Mouse (Mus musculus) neutrophil, adult 59 days (primary cell): ENCODE data around the gene Apoe. TPM values are rescaled to one million over a fixed set of nuclear protein-coding genes. Genes with fewer than 3 reads are reported as not detected.

Experiments used
- total RNA-seq, 2 experiments: library from RNA; stranded (reverse); gene quantifications; 1 replicate in 1 of 2; 2 replicates in 1 of 2; pipeline ENCODE4 v1.2.4; 2023

The Apoe gene
- total RNA-seq, result 10 to 100 TPM; 61.2 to 81.9 TPM

DNA sequence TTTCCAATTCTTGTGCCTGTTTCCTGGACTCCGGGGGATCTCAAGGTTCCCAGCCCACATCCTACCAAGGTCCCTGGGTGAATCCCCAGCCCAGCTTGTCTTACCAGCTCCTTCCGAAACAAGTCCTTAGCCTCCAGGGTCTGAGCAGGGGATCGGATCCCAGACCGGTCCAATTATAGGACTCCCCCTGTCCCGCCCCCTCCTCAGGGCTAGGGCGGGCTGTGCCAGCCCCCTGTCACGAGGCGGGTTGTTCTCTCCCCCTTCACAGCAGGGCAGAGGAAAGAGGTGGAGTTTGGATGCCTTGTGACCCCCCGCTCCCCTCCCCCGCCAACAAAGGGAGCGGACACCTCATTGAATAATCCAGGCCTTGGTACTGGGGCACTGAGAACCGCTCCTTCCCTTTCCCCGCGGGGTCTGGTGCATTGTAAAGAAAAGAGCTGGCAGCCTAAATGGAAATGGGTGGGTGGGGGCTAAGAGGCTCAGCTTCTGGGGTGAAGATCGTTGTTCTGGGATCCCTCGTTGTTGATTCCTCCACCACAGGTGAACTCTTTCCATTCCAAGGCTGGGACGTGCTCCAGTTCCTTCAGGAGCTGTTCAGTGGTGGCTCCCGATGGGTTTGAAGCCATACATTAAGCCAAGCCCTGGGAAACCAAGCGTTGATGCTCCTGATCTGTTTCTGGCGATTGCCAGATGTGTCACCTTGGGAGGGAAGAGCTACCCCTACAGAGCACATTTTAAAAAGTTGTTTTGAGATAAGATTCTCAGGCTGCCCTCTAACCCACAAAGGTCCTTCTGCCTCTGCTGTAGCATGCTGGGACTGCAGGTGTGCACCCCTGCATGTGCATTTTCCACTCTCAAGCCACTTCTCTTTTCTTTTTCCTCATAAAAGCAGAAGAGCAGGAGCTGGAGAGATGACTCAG, at the start of gene Apoe:
Gene Apoe (minus strand): TSS at position 282 of the 920 bp plus-strand sequence.

DNA sequence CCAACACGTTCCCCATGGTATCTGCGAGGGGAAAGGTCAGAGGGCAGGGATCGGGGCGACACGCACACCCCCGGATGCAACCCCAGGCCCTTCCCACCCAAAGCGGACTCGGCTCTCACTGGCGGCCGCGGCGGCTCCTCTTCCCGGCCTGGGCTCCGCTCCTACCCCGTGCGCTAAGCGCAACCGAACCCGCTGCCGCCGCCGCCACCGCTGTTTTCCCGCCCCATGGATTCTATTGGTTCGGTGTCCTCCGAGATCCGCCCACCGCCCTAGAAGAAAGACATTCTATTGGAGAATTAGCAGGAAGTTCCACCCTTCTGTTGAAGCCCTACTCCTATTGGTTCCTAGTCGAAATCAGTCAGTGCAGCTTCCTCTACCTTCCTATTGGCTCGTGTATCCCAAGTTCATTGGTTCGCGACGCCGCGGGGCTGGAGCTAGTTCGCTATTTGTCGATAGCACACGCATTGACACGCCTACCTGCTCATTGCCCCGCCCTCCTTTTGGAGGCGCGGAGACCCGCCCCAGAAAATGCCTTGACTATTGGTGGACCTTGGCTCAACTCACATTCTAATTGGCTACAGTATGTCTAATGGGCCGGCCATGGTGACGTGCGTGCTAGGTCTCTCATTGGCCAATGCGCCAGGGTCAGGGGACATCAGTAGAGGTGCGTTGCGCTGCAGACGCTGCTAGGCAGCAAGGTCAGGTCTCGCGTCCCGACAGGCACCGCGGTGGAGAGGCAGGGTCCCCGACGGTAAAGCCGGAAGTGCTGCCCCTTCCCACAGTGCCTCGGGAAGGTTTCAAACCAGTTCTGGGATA, 16.5 kb upstream of the Apoe start, which contains the start of gene Tomm40:
Gene Tomm40 (minus strand): TSS at position 200 of the 816 bp plus-strand sequence.

DNA sequence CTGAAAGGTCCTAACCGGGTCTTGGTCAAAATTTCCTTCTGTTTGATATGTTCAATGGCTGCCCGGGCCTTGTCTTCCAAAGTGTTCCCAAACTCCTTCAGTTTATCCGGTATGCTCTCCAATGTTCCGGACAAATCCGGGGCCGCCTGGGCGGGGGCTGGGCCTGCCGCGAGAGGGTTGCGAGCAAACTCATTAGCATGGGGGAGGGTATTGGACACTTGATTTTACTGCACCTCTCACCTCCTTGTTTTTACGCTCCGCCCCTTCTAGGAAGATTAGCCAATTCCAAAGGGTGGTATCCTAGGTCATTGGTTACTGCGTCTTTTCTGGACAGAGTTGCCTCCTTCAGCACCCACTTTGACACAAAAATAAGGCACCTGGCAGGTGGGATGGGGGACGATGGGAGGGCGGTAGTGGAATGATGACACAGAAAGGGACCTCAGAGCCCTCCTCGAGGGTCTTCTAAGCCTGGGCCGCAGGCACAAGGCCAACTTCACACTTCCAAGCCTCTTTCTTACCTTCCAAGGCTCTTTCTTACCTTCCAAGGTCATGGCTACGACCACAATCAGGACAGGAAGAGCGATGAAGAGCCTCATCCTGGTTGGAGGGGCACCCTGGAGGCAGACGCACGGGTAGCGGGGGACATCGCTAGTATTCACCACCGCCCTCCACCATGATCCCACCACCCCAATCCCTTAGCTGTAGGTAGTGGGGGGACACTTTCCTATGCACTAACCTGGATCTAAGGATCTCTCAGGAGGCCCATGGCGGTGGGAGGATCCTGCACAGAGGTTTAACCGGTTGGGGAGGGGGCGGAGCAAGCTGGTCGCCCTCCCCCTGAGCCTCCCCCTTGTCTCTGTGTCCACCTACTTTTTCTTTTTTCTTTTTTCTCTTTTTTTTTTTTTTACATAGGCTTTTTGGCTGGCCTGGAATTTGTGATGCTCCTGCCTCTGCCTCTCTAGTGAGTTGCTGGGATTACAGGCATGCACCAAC, 6.8 kb downstream of the Apoe start, which contains the start of gene Apoc1:
Gene Apoc1 (minus strand): TSS at position 788 of the 993 bp plus-strand sequence.

DNA sequence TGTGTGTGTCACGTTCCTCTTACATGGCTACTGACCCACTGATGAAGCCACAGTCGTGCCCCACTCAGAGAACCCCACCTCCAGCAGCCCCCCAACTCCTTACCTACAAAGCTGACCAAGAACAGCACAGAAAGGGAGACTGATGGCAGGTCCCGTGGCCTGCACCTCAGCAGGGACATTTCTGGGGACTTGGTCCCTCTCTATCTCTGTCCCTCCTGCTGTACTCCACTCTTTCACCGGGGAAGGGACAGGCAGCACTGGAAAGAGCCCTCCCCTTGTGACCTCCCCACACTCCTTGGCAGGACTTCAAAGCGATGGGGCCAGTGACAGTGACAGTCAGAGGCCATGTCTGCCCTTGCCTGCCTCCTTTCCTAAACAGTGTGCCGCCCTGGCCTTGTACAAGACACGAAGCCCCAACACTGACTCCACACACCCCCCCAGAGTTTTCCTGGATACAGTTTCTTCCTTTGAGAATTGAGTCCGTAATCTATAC, 17.7 kb downstream of the Apoe start, which contains the start of the genes Gm44805 and Apoc4:
Gene Gm44805 (minus strand): TSS at position 222 of the 493 bp plus-strand sequence.
Gene Apoc4 (minus strand): TSS at position 278 of the 493 bp plus-strand sequence.

DNA sequence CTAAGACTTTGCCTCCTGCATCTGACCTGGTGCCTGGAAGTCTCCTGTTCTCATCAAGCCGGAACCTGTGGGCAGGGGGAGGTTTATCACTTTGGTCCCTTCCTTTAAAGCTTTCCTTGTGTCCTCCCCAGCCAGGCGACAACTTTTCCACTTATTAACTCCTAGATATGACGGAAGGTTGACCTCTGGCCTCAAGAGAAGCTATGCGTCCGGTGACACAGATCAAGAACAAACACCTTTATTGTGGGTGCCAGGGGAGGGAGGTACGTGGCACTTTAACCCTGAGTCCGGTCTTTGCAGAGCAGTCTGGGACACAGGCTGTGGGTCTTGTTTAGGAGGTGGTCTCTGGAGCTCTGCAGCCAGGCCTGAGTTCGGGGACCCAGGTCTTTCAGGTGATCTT, 21.1 kb downstream of the Apoe start, which contains the start of gene Apoc2:
Gene Apoc2 (minus strand): TSS at position 70 of the 400 bp plus-strand sequence.

DNA sequence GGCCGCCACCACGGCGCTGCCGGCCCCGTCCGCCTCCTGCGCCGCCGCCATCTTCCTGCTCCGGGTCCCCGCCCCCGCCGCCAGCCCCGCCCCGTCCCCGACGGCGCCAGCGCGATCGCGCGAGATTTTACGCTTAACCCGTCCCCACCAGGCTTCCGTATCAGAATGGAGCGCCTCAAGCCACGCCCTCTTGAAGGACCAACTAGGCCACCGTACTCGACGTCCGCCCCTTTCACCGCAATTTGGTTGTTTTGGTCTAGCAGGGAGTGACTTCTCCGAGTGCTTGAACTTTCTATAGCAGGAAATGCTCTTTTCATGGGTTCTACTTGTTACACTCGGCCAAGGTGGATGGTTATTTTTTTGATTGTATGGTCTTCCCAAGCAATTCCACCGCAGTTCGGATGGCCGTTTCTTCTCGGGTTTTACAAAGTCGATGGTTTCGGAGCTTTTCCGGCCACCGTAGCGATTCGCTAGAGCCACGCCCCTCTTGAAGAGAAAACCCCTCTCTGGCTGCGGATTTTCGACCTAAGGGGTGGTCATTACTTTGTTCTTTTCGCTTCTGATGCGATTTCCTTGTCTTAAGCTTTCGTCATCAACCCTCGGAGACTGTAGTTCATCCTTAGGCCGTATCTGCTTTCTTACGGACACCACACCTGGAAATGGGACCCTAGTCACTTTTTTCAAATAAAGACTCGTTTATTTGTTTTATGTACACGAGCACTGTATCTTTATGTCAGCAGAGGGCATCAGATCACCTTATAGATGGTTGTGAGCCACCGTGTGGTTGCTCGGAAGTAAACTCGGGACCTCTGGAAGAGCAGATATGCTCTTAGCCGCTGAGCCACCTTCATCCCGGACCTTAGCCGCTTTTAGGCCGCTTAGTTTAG, 33.8 kb downstream of the Apoe start, which contains the start of gene Clptm1:
Gene Clptm1 (minus strand): TSS at position 79 of the 887 bp plus-strand sequence.

Other genes with a start within 250 kb of the Apoe start
- gene Mark4, start 240.4 kb downstream of the Apoe start, total RNA-seq, result 10 to 100 TPM; 28.3 to 31.5 TPM
- gene Exoc3l2, start 235.9 kb downstream of the Apoe start, total RNA-seq, result under 1 TPM; 0.38 to 0.42 TPM
- gene Bloc1s3, start 190.8 kb downstream of the Apoe start, total RNA-seq, result 1 to 10 TPM; 9.0 to 9.2 TPM
- gene Trappc6a, start 190.8 kb downstream of the Apoe start, total RNA-seq, result 10 to 100 TPM; 23.9 to 24.1 TPM
- not detected for gene Nkpd1, start 181.3 kb downstream of the Apoe start, total RNA-seq
- 10 to 100 TPM; 31.7 to 37.9 TPM for gene Ppp1r37, start 136.1 kb downstream of the Apoe start, total RNA-seq
- gene Zfp296, start 121.9 kb downstream of the Apoe start, total RNA-seq, result 1 to 10 TPM; 3.3 to 4.4 TPM
- 10 to 100 TPM; 50.6 to 59.9 TPM for gene Gemin7, start 121.6 kb downstream of the Apoe start, total RNA-seq
- 10 to 100 TPM; 46.3 to 53.5 TPM for gene Clasrp, start 94.7 kb downstream of the Apoe start, total RNA-seq
- 10 to 100 TPM; 17.2 to 17.5 TPM for gene Relb, start 69.8 kb downstream of the Apoe start, total RNA-seq
- gene Clptm1, start 34.2 kb downstream of the Apoe start, total RNA-seq, result 10 to 100 TPM; 50.7 to 55.8 TPM
- 10 to 100 TPM; 29.8 to 43.2 TPM for gene Apoc2, start 21.2 kb downstream of the Apoe start, total RNA-seq
- gene Gm44805, start 17.8 kb downstream of the Apoe start, total RNA-seq, result under 1 TPM in 1 of 2 experiments, not detected in 1; 0.91 TPM
- not detected for gene Apoc4, start 17.7 kb downstream of the Apoe start, total RNA-seq
- gene Apoc1, start 6.5 kb downstream of the Apoe start, total RNA-seq, result 1 to 10 TPM; 2.0 to 4.6 TPM
- gene Tomm40, start 16.2 kb upstream of the Apoe start, total RNA-seq, result 10 to 100 TPM; 28.3 to 28.6 TPM
- gene Nectin2, start 51.3 kb upstream of the Apoe start, total RNA-seq, result under 1 TPM; 0.53 to 0.82 TPM
- not detected for gene Bcam, start 71.8 kb upstream of the Apoe start, total RNA-seq
- gene Cblc, start 97.6 kb upstream of the Apoe start, total RNA-seq, result not detected
- 10 to 100 TPM; 27.6 to 32.1 TPM for gene Bcl3, start 123.6 kb upstream of the Apoe start, total RNA-seq
- not detected for gene Gm19345, start 152.8 kb upstream of the Apoe start, total RNA-seq
- 1 to 10 TPM; 1.4 to 2.3 TPM for gene Ceacam16, start 162.1 kb upstream of the Apoe start, total RNA-seq
- under 1 TPM; 0.40 to 0.75 TPM for gene Ceacam19, start 188.8 kb upstream of the Apoe start, total RNA-seq
- gene Pvr, start 222.0 kb upstream of the Apoe start, total RNA-seq, result 1 to 10 TPM; 4.0 to 5.9 TPM